Mouse (Mus musculus): ENCODE results near the gene Nrn1l.
A peak's percentile ranks its signal among the peaks of the same experiment; 100 is the strongest.

The Nrn1l gene

GRCm38 (mm10) chr8:105893339-105893738 is at the start of gene Nrn1l:
Gene Nrn1l (plus strand): TSS chr8:105893567.
- Histone ChIP-seq H3K9me3 (ENCODE audit: low read length) (no peaks in the 10 kb centered on the region), H3K27me3 (ENCODE audit: insufficient read depth, low read length) (no peaks in the 10 kb centered on the region), H3K36me3 (ENCODE audit: insufficient read depth, low read length) (peaks cover 48% of the 10 kb centered on the region), H3K4me1 (replicated peaks; ENCODE audit: low read depth, low read length) (peaks cover 43% of the 10 kb centered on the region), H3K4me3 (replicated peaks; ENCODE audit: low read length) (peak within 1 kb of the TSS; percentile 65)
- no peak for TF ChIP-seq CTCF (conservative IDR thresholded peaks at IDR 0.05; ENCODE audit: low read length)
- no peak for TF ChIP-seq NANOG (IDR thresholded peaks at IDR 0.05; ENCODE audit: borderline replicate concordance, low read length)
- no peak for TF ChIP-seq POU5F1 (IDR thresholded peaks at IDR 0.05; ENCODE audit: borderline replicate concordance, low read length)

- Histone ChIP-seq H3K4me3 (replicated peaks; ENCODE audit: low read length) (no peak overlapping the region), H3K9me3 (ENCODE audit: low read length) (no peaks in the 10 kb centered on the region), H3K4me1 (replicated peaks; ENCODE audit: low read depth, low read length) (peaks cover 42% of the 10 kb centered on the region), H3K36me3 (ENCODE audit: insufficient read depth, low read length) (peaks cover 81% of the 10 kb centered on the region), H3K27me3 (ENCODE audit: insufficient read depth, low read length) (no peaks in the 10 kb centered on the region)
- TF ChIP-seq NANOG (IDR thresholded peaks at IDR 0.05; ENCODE audit: borderline replicate concordance, low read length) (no peak), CTCF (conservative IDR thresholded peaks at IDR 0.05; ENCODE audit: low read length) (no peak), POU5F1 (IDR thresholded peaks at IDR 0.05; ENCODE audit: borderline replicate concordance, low read length) (no peak)
Observed at GRCm38 (mm10) chr8:105846678-105847077, 46.7 kb upstream of the Nrn1l start.

DNA sequence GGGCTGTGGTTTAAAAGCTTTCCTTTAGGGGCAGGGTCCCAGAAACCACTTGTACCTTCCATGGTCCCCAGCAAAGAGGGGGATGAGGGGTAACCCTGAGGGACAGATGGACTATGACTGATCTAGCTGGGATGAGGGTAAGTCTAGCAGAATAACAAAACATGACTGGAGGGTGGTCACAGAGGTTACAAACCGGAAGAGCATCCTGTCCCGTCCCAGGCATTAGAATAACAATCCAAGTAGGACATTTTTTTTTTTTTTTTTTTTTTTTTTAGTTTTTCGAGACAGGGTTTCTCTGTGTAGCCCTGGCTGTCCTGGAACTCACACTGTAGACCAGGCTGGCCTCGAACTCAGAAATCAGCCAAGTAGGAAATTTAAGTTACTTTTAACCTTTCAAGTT is 43.4 kb upstream of the Nrn1l start:
- Histone ChIP-seq H3K27me3 (ENCODE audit: insufficient read depth, low read length) (no peaks in the 10 kb centered on the region), H3K4me3 (replicated peaks; ENCODE audit: low read length) (peak overlapping the region; percentile 97), H3K36me3 (ENCODE audit: insufficient read depth, low read length) (peaks cover 50% of the 10 kb centered on the region), H3K9me3 (ENCODE audit: low read length) (no peaks in the 10 kb centered on the region), H3K4me1 (replicated peaks; ENCODE audit: low read depth, low read length) (peaks cover 62% of the 10 kb centered on the region)
- TF ChIP-seq CTCF (conservative IDR thresholded peaks at IDR 0.05; ENCODE audit: low read length): no peak
- no peak for TF ChIP-seq NANOG (IDR thresholded peaks at IDR 0.05; ENCODE audit: borderline replicate concordance, low read length)
- TF ChIP-seq POU5F1 (IDR thresholded peaks at IDR 0.05; ENCODE audit: borderline replicate concordance, low read length): no peak

DNA sequence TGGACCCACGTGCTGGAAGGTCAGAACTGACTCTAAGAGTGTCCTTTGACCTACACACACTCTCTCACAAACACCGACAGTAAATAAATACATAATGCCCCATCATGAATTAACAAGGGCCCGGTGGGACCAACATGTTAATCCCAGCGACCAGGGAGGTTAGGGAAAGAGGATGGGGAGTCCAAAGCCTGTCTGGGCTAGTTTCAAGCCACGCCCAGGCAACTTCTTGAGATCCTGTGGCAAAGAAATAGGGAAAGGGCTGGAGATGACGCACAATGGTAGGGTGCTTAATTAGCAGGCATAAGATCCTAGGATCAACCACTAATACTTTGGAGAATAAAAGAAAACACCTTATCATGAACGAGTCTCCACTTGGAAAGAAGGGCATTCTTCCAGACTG is 42.8 kb upstream of the Nrn1l start:
- Histone ChIP-seq H3K4me1 (replicated peaks; ENCODE audit: low read depth, low read length) (peaks cover 64% of the 10 kb centered on the region), H3K27me3 (ENCODE audit: insufficient read depth, low read length) (no peaks in the 10 kb centered on the region), H3K4me3 (replicated peaks; ENCODE audit: low read length) (peak overlapping the region; percentile 97), H3K9me3 (ENCODE audit: low read length) (no peaks in the 10 kb centered on the region), H3K36me3 (ENCODE audit: insufficient read depth, low read length) (peaks cover 44% of the 10 kb centered on the region)
- TF ChIP-seq POU5F1 (IDR thresholded peaks at IDR 0.05; ENCODE audit: borderline replicate concordance, low read length): no peak
- no peak for TF ChIP-seq CTCF (conservative IDR thresholded peaks at IDR 0.05; ENCODE audit: low read length)
- no peak for TF ChIP-seq NANOG (IDR thresholded peaks at IDR 0.05; ENCODE audit: borderline replicate concordance, low read length)

- H3K36me3 ChIP-seq (ENCODE audit: insufficient read depth, low read length): peaks cover 43% of the 10 kb centered on the region
- H3K9me3 ChIP-seq (ENCODE audit: low read length): no peaks in the 10 kb centered on the region
- H3K27me3 ChIP-seq (ENCODE audit: insufficient read depth, low read length): no peaks in the 10 kb centered on the region; the same call in 1 of the 2 replicates
- no peak for TF ChIP-seq CTCF (conservative IDR thresholded peaks at IDR 0.05; ENCODE audit: low read length)
- no peak for TF ChIP-seq NANOG (IDR thresholded peaks at IDR 0.05; ENCODE audit: borderline replicate concordance, low read length)
- TF ChIP-seq POU5F1 (IDR thresholded peaks at IDR 0.05; ENCODE audit: borderline replicate concordance, low read length): no peak
- H3K4me1 ChIP-seq (replicated peaks; ENCODE audit: low read depth, low read length): peaks cover 69% of the 10 kb centered on the region
- H3K4me3 ChIP-seq (replicated peaks; ENCODE audit: low read length): peak overlapping the region; percentile 97
Observed at GRCm38 (mm10) chr8:105851651-105852143, 41.7 kb upstream of the Nrn1l start.

- no peak for TF ChIP-seq NANOG (IDR thresholded peaks at IDR 0.05; ENCODE audit: borderline replicate concordance, low read length)
- Histone ChIP-seq H3K4me3 (replicated peaks; ENCODE audit: low read length) (peak overlapping the region; percentile 97), H3K27me3 (ENCODE audit: insufficient read depth, low read length) (no peaks in the 10 kb centered on the region; the same call in 1 of the 2 replicates), H3K4me1 (replicated peaks; ENCODE audit: low read depth, low read length) (peaks cover 69% of the 10 kb centered on the region), H3K36me3 (ENCODE audit: insufficient read depth, low read length) (peaks cover 42% of the 10 kb centered on the region), H3K9me3 (ENCODE audit: low read length) (no peaks in the 10 kb centered on the region)
Observed at GRCm38 (mm10) chr8:105852146-105852729, 41.1 kb upstream of the Nrn1l start.

- Histone ChIP-seq H3K9me3 (ENCODE audit: low read length) (no peaks in the 10 kb centered on the region), H3K36me3 (ENCODE audit: insufficient read depth, low read length) (peaks cover 42% of the 10 kb centered on the region), H3K27me3 (ENCODE audit: insufficient read depth, low read length) (no peaks in the 10 kb centered on the region; the same call in 1 of the 2 replicates), H3K4me1 (replicated peaks; ENCODE audit: low read depth, low read length) (peaks cover 72% of the 10 kb centered on the region), H3K4me3 (replicated peaks; ENCODE audit: low read length) (peak within 1 kb of the TSS; percentile 97)
- TF ChIP-seq CTCF (conservative IDR thresholded peaks at IDR 0.05; ENCODE audit: low read length) (no peak), NANOG (IDR thresholded peaks at IDR 0.05; ENCODE audit: borderline replicate concordance, low read length) (no peak), POU5F1 (IDR thresholded peaks at IDR 0.05; ENCODE audit: borderline replicate concordance, low read length) (no peak)
Observed at GRCm38 (mm10) chr8:105853178-105853577, 40.2 kb upstream of the Nrn1l start, which contains the start of gene Cenpt. Gene Cenpt (minus strand): TSS chr8:105853278.

DNA sequence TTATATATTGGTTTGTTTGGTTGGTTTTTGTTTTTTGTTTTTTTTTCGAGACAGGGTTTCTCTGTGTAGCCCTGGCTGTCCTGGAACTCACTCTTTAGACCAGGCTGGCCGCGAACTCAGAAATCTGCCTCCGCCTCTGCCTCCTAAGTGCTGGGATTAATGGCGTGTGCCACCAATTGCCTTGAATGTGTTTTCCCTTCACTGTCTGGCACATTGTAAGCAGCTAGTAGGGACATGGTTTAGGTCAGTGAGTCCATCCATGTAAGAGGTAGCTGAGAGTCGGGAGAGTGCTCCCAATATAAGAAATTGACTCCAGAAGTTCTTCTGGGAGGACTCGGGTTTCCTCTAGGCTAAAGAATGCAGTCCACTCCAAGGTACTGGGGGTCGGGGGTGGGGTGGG is 39.1 kb upstream of the Nrn1l start:
- Histone ChIP-seq H3K4me1 (replicated peaks; ENCODE audit: low read depth, low read length) (peaks cover 75% of the 10 kb centered on the region), H3K4me3 (replicated peaks; ENCODE audit: low read length) (peak overlapping the region; percentile 93), H3K27me3 (ENCODE audit: insufficient read depth, low read length) (no peaks in the 10 kb centered on the region; the same call in 1 of the 2 replicates), H3K9me3 (ENCODE audit: low read length) (no peaks in the 10 kb centered on the region), H3K36me3 (ENCODE audit: insufficient read depth, low read length) (peaks cover 40% of the 10 kb centered on the region)
- TF ChIP-seq NANOG (IDR thresholded peaks at IDR 0.05; ENCODE audit: borderline replicate concordance, low read length) (no peak), CTCF (conservative IDR thresholded peaks at IDR 0.05; ENCODE audit: low read length) (no peak), POU5F1 (IDR thresholded peaks at IDR 0.05; ENCODE audit: borderline replicate concordance, low read length) (no peak)

All from E14TG2a.4 (cell line).